Mouse (Mus musculus) ES-E14 (cell line): Measurements from ENCODE around the gene Btk.

Experiments
- CHD2 ChIP-seq: IDR thresholded peaks from 2 replicates; pipeline ENCODE4 v1.6.1; 2014; ENCODE audit warnings: mild to moderate bottlenecking, low read depth, low read length, inconsistent platforms
- MAFK ChIP-seq: IDR thresholded peaks from 2 replicates; pipeline ENCODE4 v1.6.1; 2014; ENCODE audit warnings: mild to moderate bottlenecking, low read depth, low read length, inconsistent platforms; ENCODE audit not compliant: insufficient read depth
- ZC3H11A ChIP-seq: IDR thresholded peaks from 2 replicates; pipeline ENCODE4 v1.6.1; 2012; ENCODE audit warnings: low read depth, mild to moderate bottlenecking, inconsistent platforms, low read length, borderline replicate concordance

- no peak for TF ChIP-seq ZC3H11A
- TF ChIP-seq MAFK = no peak
- no peak for TF ChIP-seq CHD2
Observed at GRCm38 (mm10) chrX:134632710-134633109, 49.3 kb upstream of the Btk start.
